Mouse (Mus musculus): ENCODE measurements at regions not wholly inside any gene's neighbourhood (a gene's known extent, or its start where the extent isn't known, plus 50 kb on each side); places are given as distances from the start of the nearest gene placed in this dataset.

DNA sequence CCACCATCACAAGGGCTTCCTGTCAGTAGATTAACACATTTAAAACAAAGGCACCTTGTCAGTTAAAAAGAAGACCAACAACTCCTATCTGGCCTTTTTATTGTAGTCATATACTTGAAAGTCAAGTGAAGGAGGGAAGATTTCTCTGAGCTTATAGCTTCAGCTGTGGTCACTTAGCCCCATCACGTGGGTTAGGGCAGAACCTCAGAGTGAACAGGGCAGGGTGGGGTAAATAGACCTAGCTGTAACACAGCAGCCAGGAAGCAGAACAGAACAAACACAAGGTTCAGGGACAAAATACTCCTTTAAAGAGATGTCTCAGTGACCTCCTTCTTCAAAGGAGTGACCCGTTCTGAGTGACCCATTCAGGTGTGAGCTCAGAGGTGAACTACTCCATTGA lies 226.6 kb upstream of the Prep start:
- in situ Hi-C loops (cut with MboI, MseI): no loop called here

DNA sequence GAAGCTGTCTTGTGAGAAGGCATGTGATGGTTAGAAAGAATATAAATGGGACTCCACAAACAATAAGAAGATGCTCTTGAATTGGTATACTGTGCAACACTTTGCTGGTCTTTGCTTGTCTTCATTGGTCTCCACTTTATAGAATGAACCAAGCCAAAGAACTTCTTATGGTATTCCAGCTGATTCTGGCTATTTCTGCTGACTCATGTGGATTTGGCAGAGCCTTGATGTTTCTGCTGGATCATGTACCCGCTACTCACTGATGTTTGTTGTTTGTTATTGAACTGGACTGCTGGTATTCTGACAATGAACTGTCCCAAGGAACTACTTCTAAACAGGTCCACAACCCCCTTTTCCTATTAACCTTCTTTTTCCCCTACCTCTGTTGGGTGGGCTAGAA lies 234.5 kb upstream of the Prep start:
- in situ Hi-C loops (cut with MboI, MseI): loop anchor here in 1 of 2 experiments (10.0 kb wide), 1 partner anchor 1252 kb away; no protein-coding TSS in a partner anchor

DNA sequence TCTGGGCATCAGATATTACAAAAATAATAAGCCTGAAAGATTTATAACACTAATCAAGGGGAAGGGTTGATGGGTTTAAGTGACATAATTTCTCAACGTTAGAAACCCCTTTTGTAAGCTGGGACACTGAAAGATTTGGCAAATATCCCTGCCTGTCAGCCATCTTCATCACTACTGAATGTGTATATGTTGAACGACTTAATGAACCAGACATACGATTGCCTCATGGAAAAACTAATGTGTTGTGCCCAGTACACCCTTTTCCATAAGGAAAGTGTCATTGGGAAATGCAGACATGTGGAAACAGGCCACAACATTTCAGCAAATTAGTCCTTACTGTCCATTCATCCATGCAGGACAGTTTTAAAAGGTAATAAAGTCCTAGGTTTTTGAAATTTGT lies 240.7 kb upstream of the Prep start:
- in situ Hi-C loops (cut with MboI, MseI): no loop called here

DNA sequence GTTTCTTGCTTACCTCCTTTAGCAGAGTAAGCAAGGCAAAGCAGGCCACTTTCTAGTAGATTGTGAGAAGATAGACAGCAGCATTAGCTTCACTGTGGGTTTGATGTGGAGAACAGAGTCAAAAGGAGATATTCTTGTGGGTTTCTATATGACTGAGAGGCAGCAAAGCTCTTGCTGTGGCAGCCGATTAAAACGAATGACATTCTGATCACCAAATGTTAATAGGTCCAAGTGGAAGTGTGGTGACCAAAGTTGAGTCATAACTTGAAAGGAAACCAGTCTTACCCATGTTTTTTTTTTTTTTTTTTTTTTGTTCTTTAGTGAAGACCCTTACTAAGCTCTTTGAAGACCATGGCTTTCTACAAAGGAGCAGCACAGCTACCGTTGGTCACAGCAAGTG lies 245.3 kb upstream of the Prep start:
- in situ Hi-C loops (cut with MboI, MseI): loop anchor here in 1 of 2 experiments (5.0 kb wide), 1 partner anchor 166 kb away; no protein-coding TSS in a partner anchor

DNA sequence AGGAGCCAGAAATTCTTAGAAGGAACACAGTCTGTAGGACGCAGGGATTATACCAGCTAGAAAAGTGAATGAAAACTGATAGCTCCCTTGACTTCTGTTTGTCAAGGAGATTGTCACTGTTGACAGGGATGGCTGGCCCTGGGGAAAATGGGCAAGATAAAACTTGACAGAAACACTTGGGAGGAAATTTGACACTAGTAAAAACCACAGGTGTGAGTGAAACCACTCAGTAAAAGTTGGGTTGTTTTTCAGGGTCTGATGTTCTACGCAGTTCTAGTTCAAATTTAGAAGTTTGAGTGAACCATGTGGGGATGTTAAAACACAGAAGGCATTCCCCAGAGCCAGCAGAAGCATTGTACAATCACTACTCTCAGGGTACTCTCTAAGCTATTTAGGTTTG lies 246.6 kb upstream of the Prep start:
- in situ Hi-C loops (cut with MboI, MseI): loop anchor here in 1 of 2 experiments (5.0 kb wide), 1 partner anchor 167 kb away; no protein-coding TSS in a partner anchor

DNA sequence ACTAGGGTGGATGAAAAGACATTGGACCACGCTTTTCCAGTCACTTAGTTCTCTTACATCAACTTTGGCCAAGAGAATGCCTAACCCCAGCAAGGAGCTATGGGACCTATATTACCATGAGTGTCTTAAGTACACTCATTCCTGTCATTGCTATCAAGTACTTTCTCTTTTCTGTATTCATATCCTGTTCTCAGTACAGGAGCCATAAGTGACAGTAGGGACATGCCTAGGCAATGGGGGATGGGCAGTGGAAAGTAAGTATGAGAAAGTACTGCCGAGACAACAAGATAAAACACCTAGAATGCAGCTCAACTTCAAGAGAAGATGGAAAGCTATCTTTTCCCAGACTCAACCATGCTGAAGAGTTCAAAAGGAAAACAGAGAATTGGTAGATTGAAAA lies 247.6 kb upstream of the Prep start:
- in situ Hi-C loops (cut with MboI, MseI): no loop called here

DNA sequence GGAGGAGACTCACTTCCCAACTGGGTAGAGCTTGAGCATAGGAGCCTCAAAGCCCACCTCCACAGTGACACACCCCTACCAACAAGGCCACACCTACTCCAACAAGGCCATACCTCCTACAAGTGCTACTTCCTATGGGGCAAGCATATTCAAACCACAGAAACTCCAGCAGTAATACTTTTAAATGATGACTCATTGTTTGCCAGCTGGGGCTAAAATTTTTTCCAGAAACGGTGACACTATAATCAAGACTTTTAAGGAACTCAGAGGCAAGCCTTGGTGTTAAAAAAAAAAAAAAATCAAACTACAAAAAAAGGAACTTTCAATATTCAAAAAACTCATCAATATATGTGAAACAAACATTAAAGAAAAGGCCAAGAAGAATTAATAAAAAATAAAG lies 248.4 kb upstream of the Prep start:
- in situ Hi-C loops (cut with MboI, MseI): no loop called here

DNA sequence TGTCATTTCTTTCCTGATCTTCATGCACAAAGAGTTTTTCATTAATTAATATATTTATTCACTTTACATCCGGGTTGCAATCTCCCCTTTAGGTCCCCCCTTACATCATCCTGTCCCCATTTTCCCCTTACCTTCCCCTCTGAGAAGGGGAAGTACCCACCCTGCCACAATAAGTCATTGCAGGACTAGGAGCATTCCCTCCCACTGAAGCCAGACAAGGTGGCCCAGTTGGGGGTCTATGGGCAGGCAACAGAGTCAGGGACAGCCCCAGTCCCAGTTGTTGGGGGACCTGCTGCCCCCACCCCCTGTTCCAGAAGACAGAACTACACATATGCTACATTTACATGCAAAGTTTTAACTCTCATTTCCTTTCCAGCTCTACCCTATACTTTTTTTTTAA lies 267.9 kb upstream of the Prdm1 start:
- in situ Hi-C loops (cut with MboI, MseI): no loop called here

DNA sequence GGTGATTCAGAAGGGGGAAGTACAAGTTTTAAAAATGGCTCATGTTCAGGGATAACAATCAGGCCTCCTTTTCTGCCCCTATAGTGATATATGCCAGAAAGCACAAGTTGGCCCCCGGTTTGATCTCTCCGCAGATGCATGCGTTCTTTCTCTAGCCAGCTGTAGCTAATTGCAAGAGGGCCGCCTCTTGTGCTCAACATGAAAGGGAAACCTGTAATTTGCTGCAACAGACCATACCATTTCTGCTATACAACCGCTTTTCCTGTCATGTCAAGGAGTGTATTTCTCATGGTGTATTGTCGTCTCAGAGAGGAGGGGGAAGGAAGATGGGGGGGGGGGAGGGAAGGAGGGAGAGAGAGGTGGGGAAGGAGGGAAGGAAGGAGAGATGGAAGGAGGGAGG lies 257.1 kb upstream of the Prdm1 start:
- in situ Hi-C loops (cut with MboI, MseI): no loop called here

DNA sequence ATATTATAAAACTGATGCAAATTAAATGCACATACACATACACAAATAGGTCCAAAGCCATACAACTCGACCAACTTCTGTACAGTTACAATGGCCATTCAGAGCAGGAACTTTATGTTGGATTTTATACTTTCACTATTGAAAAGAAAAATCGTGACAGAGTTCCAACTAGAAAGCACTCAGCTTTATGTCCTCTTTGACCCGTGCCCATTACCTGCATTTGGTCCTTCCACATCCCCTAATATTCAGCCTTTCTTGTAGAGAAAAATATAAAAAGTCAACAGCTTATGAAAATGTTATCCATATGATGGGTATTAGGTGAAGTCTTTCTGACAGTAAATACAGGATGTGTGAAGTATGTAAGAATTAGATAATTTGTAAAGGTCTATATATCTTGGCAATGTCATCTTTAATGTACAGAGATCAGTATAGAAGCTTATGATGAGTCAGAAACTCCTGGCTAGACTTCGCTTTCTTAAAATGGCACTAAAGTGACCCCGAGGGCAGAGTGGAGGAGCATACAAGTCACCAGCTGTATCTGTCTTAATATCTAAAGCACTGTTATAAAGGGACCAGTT lies 252.2 kb upstream of the Prdm1 start:
- in situ Hi-C loops (cut with MboI, MseI): no loop called here

DNA sequence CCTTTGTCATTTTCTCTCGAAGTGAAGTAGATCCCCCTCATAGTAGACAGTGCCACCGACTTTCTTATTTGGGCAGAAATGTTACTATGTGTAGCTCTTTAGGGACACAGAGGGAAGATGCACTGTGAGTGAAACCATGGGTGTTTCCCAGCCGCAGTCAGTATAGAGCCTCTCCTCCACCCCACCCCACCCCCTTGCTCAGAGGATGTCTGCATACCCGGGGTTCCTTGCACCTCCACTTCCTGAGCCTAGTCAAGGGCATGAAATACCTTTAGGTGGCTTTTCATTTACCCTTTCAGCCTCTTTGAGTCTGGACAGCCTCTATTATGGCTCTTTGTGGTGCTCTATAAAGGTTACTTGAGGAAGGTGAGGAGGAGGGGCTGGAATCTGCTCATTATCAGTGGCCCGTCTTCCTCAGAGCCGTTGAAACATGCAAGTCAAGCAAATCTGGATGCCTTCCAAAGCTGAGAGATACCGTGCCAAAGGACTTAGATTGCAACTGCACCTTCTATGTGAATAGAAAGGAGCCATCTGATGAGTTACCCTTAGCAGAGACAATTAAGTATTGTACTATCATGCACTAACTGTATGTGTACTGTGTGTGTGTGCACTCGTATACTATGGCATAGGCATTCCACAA lies 251.4 kb upstream of the Prdm1 start:
- in situ Hi-C loops (cut with MboI, MseI): no loop called here

DNA sequence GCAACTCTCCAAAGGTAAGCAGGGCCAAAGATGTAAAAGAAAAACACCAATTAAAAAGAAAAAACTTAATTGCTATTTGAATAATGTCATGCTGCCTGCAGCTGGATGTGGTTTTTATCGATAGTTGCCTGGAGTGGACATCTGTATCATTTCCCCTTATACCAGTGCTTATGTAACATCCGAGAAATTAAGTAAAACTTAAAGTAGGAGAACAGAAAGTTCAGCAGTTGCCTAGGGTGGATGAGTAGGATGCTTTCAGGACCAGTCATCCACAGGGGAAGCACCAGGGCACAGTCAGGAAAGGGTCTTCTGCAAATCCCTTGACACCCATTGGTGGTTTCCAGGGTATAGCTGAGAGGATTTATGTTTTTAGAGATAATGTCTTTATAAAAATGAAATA lies 248.9 kb upstream of the Prdm1 start:
- in situ Hi-C loops (cut with MboI, MseI): no loop called here

DNA sequence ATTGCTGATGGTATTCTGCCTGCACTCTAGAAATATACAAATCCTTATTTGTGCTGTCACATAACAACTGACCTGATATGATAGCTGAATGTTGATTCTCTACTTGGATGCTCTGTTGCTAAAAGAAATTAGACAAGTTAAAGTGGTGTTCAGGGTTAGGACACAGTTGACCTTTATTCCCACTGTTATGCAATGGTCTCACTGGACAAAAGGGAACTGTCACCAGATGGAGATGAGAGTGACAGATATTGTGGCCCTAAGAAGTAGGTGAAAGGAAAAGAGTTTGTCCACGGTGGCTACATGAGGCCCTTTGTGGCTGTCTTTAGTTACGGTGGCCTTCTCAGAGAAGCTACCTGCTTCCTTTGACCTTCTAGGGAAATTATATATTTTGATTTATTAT lies 247.9 kb upstream of the Prdm1 start:
- in situ Hi-C loops (cut with MboI, MseI): no loop called here

DNA sequence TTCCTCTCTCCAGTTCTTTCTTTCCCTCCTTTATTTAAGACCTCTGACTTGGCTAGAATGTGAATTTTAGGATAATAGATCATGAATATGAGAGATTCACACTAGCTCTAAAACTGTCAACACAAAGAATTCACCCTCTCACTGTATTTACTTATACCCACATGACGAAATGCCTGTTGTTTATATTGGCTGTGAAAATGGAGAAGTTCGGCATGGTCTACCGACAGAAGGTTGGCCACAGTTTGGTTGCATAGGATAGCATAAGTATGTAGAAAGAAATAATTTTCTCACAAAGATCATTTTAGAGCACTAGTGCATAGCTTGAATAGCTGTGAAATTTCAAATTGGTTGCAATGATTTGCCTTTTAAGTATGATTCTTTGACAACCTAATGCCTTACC lies 237.2 kb upstream of the Prdm1 start:
- in situ Hi-C loops (cut with MboI, MseI): no loop called here

DNA sequence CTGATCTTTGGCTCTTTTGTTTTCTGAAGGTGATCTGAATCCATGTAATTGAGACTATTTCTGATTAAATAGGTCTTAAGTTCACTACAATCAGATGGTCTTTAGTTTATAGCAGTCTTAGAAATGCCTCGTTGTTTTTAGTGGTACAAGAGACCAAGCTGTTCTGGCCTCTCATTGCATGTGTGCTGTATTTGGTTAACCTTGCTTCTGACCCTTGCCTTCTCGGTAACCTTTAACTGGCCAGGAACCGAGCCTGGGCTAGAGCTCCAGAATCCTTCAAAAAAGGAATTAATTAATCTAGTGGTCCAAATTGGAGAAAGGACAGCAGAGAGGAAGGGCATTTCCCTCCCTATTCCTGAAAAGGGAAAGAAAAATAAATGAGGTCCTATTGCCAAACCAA lies 234.8 kb upstream of the Prdm1 start:
- in situ Hi-C loops (cut with MboI, MseI): no loop called here

DNA sequence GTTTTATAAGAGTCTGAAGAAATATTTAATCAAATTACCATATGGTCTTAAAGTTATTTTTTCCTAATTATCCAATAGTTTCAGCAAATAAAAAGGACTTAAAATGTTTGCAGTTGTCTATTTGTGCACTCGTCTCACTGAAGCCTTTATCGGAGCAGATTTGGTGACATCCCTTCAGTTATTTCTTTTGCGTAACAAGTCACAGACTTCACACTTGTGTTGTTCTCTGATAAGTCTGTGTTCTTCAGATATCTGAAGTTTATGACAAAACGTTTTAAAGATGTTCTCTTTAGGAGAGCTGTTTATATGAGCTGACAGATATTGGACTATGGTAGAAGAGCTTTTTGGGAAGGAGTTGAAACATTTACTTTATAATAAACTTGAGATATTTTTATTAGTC lies 233.8 kb upstream of the Prdm1 start:
- in situ Hi-C loops (cut with MboI, MseI): no loop called here

DNA sequence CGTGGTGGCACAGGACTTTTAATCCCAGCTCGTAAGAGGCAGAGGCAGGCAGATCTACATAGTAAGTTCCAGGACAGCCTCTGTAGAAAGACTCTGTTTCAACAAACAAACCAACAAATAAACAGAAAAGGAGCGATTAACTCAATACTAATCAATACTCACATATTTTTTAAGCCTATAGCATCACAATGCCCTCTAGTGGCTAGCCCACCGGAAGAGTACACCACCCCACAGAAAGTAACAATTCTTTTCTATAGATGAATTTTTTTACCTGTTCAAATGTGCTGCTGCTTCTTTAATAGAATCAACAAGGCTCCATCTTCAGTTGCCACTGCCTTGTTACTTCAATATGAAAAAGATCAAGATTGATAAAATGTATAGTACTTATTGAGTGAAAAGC lies 233.0 kb upstream of the Prdm1 start:
- in situ Hi-C loops (cut with MboI, MseI): no loop called here

DNA sequence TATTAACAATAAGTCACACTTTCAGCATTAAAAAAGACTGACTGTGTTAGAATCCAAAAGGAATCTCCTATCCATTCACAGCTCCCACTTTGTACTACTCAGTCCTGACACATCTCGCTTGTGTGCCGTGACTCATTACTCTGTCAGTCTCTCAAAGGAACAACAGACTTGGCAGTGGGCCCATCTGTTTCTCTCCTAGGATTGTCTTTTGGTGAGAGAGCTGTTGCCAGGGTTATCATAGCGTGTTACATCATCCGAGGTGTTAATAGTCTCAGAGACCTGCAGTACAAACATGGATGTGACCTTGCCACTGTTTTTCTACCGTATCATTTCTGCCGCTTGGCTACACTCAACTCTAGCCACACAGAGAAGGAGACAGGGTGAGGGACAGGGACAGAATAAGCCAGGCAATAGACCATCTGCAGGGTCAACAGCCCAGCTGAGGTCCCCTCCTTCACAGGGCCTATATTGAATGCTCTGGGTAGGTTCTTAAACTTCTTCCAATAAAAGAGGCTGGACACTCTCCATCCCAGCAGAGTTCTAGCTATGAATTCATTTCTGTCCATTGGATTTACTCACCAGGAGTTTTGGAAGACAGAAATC lies 227.2 kb upstream of the Prdm1 start:
- in situ Hi-C loops (cut with MboI, MseI): no loop called here

DNA sequence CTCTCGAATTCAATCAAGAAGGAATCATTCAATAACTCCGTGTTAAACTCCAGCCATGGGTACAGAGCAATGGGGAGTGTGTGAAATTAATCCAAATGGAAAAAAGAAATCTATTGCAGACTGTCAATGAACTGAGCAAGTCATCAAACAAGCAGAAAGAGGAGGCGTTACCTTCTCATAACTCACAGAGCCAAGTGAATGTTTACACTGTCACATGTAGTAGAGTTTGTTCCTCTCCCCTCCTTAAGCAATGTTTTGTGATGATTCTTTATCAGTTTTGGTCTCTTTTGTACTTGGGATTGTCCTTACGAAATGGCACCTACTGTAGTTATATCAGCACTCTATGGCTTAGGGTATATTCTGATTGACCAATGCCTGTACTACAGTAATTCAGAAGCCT lies 226.6 kb upstream of the Prdm1 start:
- in situ Hi-C loops (cut with MboI, MseI): no loop called here

DNA sequence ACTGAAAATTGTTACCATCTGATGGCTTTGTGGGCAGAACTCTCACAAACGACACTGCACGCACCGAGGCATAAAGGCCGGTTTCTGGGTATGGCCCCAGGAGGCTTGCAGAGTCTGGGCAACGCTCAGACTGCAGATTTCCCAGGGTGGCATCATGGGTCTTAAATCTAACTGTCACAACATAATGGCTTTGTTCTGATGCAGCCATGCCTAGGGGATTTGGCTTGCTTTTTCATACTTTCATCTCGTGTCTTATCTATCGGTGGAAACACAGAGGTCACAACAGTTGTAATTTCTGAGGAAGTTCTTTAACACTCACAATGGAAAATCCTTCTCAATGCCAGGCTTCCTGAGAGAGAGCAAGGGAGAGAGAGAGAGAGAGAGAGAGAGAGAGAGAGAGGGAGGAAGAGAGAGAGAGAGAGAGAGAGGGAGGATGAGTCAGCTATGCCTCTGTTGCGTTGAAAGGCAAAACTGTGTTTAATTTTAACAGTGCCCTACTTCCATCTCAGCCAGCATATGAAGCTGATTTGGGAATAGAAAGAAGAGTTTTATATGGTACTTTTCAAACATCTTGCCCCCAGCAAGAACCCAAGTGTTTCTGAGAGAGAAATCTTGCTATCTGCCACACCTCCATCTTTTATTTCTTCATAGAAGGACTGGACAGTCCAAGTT lies 224.6 kb upstream of the Prdm1 start:
- in situ Hi-C loops (cut with MboI, MseI): no loop called here

DNA sequence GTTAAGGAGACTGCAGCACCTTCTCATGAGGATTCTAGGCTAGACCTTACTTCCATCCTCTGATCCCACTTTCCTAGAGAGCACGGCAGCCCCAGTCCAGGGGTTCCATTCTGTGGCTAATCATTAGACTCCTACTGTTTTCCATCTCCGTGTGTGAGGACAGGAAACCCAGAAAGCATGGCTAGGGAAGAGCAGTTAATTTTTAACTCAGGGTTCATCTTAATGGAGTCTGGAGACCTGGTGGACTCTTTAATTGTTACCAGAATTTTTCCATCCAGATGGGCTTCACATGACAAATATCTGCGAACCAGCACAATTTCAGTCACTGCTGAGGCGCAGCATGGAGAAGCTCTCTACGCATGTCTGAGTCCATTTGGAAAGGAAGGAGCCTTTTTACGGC lies 222.8 kb upstream of the Prdm1 start:
- in situ Hi-C loops (cut with MboI, MseI): no loop called here

DNA sequence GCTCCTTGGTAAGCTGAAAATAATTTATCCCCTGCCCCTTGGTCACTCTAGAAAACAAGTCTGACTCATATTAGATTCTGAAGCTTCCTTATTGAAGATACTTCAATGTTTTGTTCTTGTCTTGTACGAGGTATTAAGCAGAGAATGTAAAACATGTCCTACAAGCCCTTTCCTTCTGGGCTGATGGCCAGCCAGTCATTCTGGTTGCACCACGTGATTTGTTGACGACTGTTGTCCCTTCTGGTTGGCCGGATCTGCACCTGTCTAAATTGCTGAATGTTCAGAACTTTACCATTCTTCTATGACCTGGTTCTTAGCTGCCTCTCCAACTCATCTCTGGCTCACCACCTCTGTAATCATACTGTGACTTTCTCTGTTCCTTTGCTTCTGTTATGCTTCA lies 220.9 kb upstream of the Prdm1 start:
- in situ Hi-C loops (cut with MboI, MseI): no loop called here

DNA sequence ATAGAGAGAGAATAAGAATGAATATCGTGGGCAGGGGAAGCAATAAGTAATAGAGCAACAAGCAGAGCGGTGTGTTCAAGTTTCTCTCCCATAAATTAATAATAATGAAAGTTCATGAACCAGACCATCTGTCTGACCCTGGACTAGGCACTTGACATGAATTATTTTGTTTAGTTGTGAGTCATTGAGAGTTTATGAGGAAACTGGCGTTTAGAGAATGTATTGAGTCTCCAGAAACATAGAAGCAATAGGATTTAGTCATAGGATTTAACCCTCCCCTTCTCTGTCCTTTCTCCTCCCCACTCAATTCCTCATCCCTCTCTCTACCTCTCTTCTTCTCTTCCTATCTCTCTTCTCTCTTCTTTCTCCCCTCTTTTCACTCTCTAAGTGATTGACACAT lies 219.1 kb upstream of the Prdm1 start:
- in situ Hi-C loops (cut with MboI, MseI): no loop called here
